Mouse (Mus musculus) CH12.LX (cell line): Measurements from ENCODE around the gene Pigk. TPM values are rescaled to one million over a fixed set of nuclear protein-coding genes. Genes with fewer than 3 reads are reported as not detected.

Experiments used
- DNase-seq: peaks from one replicate; pipeline ENCODE4 v3.0.0-alpha.2; 2013; ENCODE audit errors: extremely low read depth
- H3K27ac ChIP-seq: 2 replicates; pipeline ENCODE4 v1.5.1; 2012; ENCODE audit warnings: low read depth, mild to moderate bottlenecking, control low read depth, moderate library complexity; ENCODE audit not compliant: insufficient read depth
- H3K27me3 ChIP-seq: replicated peaks from 2 replicates; pipeline ENCODE3; 2012; ENCODE audit warnings: inconsistent platforms
- H3K36me3 ChIP-seq, 2 experiments: replicated peaks in 1 of 2; 2 replicates each; pipeline versions ENCODE3 to v1.6.1; 2012; ENCODE audit warnings: inconsistent platforms in 1 of 2, low read length in 1 of 2, mild to moderate bottlenecking in 1 of 2, mixed read lengths in 1 of 2, moderate library complexity in 1 of 2; ENCODE audit not compliant: control insufficient read depth in 1 of 2, insufficient read depth in 1 of 2
- H3K4me1 ChIP-seq, 2 experiments: 2 replicates each; pipeline ENCODE4 v1.6.1; 2012; ENCODE audit warnings: inconsistent platforms in 1 of 2, moderate library complexity in 1 of 2; ENCODE audit not compliant: insufficient read depth in 2 of 2, control insufficient read depth in 1 of 2
- H3K4me2 ChIP-seq: 2 replicates; pipeline ENCODE4 v1.6.1; 2012; ENCODE audit warnings: low read depth, mild to moderate bottlenecking, control low read depth; ENCODE audit not compliant: poor library complexity, insufficient read depth, severe bottlenecking
- H3K4me3 ChIP-seq, 3 experiments: fragments of 150-350 bp in 1 of 3; sonication (generic) in 1 of 3; replicated peaks in 1 of 3; 2 replicates each; pipeline versions ENCODE3 to v1.5.1; 2011 to 2012; ENCODE audit warnings: low read depth in 2 of 3, low read length in 2 of 3, mild to moderate bottlenecking in 2 of 3, moderate library complexity in 2 of 3, control low read depth in 1 of 3, improper control_type of control experiment in 1 of 3, inconsistent platforms in 1 of 3, mixed read lengths in 1 of 3; ENCODE audit not compliant: poor library complexity in 1 of 3
- H3K79me2 ChIP-seq: replicated peaks from 2 replicates; pipeline ENCODE4 v1.6.1; 2012; ENCODE audit warnings: mild to moderate bottlenecking, moderate library complexity; ENCODE audit not compliant: control insufficient read depth, poor library complexity, insufficient read depth, severe bottlenecking; ENCODE audit errors: extremely low read depth
- H3K9ac ChIP-seq: 2 replicates; pipeline ENCODE4 v1.6.1; 2012; ENCODE audit warnings: low read depth, mild to moderate bottlenecking, control low read depth, moderate library complexity; ENCODE audit not compliant: insufficient read depth
- H3K9me3 ChIP-seq: replicated peaks from 2 replicates; pipeline ENCODE3; 2012; ENCODE audit warnings: low read length, inconsistent platforms, mixed read lengths
- BHLHE40 ChIP-seq: IDR thresholded peaks from 2 replicates; pipeline ENCODE4 v1.6.1; 2011; ENCODE audit warnings: mild to moderate bottlenecking, low read depth, low read length, improper control_type of control experiment
- CHD2 ChIP-seq: IDR thresholded peaks from 2 replicates; pipeline ENCODE4 v1.6.1; 2011; ENCODE audit warnings: low read length, improper control_type of control experiment
- E2F4 ChIP-seq: IDR thresholded peaks from 2 replicates; pipeline ENCODE4 v1.6.1; 2011; ENCODE audit warnings: low read depth, low read length, improper control_type of control experiment; ENCODE audit not compliant: insufficient replicate concordance
- ELF1 ChIP-seq: IDR thresholded peaks from 2 replicates; pipeline ENCODE4 v1.6.1; 2014; ENCODE audit warnings: low read depth, mild to moderate bottlenecking, inconsistent platforms, low read length, improper control_type of control experiment
- HCFC1 ChIP-seq: IDR thresholded peaks from 2 replicates; pipeline ENCODE4 v1.6.1; 2012; ENCODE audit warnings: low read depth, mild to moderate bottlenecking, inconsistent platforms, low read length, improper control_type of control experiment
- IRF4 ChIP-seq: IDR thresholded peaks from 2 replicates; pipeline ENCODE4 v1.6.1; 2014; ENCODE audit warnings: low read depth, mild to moderate bottlenecking, inconsistent platforms, low read length, improper control_type of control experiment
- MYC ChIP-seq: IDR thresholded peaks from 2 replicates; pipeline ENCODE4 v1.6.1; 2011; ENCODE audit warnings: low read depth, mild to moderate bottlenecking, improper control_type of control experiment, low read length
- NRF1 ChIP-seq: IDR thresholded peaks from 2 replicates; pipeline ENCODE4 v1.6.1; 2014; ENCODE audit warnings: low read depth, mild to moderate bottlenecking, inconsistent platforms, low read length, improper control_type of control experiment, moderate library complexity
- PAX5 ChIP-seq: IDR thresholded peaks from 2 replicates; pipeline ENCODE4 v1.6.1; 2012; ENCODE audit warnings: low read length, inconsistent platforms, mixed read lengths
- POLR2AphosphoS2 ChIP-seq: IDR thresholded peaks from 2 replicates; pipeline ENCODE4 v1.6.1; 2011; ENCODE audit warnings: low read depth, low read length, improper control_type of control experiment
- RAD21 ChIP-seq: IDR thresholded peaks from 2 replicates; pipeline ENCODE4 v1.6.1; 2011; ENCODE audit warnings: low read depth, mild to moderate bottlenecking, low read length, improper control_type of control experiment, moderate library complexity
- SIN3A ChIP-seq: IDR thresholded peaks from 2 replicates; pipeline ENCODE4 v1.6.1; 2012; ENCODE audit warnings: low read length, improper control_type of control experiment, inconsistent platforms
- TBP ChIP-seq: conservative IDR thresholded peaks from 2 replicates; pipeline ENCODE4 v1.6.1; 2011; ENCODE audit warnings: low read depth, low read length, improper control_type of control experiment
- TCF12 ChIP-seq: IDR thresholded peaks from 2 replicates; pipeline ENCODE4 v1.6.1; 2014; ENCODE audit warnings: low read depth, mild to moderate bottlenecking, inconsistent platforms, low read length, improper control_type of control experiment
- UBTF ChIP-seq: IDR thresholded peaks from 2 replicates; pipeline ENCODE4 v1.6.1; 2012; ENCODE audit warnings: low read depth, mild to moderate bottlenecking, inconsistent platforms, low read length, improper control_type of control experiment, moderate library complexity
- ZC3H11A ChIP-seq: IDR thresholded peaks from 2 replicates; pipeline ENCODE4 v1.6.1; 2012; ENCODE audit warnings: low read depth, mild to moderate bottlenecking, inconsistent platforms, low read length, improper control_type of control experiment
- ZKSCAN1 ChIP-seq: IDR thresholded peaks from 2 replicates; pipeline ENCODE4 v1.6.1; 2012; ENCODE audit warnings: low read depth, inconsistent platforms, low read length, improper control_type of control experiment, borderline replicate concordance
- ZMIZ1 ChIP-seq: IDR thresholded peaks from 2 replicates; pipeline ENCODE4 v1.6.1; 2012; ENCODE audit warnings: low read depth, mild to moderate bottlenecking, inconsistent platforms, low read length, improper control_type of control experiment
- dilution Hi-C: fragments of 300-500 bp; cut with MboI; formaldehyde crosslinking; loops from 2 replicates; pipeline ENCODE4 v1.14.3; 2020; ENCODE audit warnings: low sequenced_read_pairs; ENCODE audit not compliant: extremely low pct_unique_long_range_greater_than_20kb, extremely low pct_ligation_motif_present
- in situ Hi-C: fragments of 300-500 bp; cut with MboI; formaldehyde crosslinking; loops from 3 replicates; pipeline ENCODE4 v1.14.3; 2019; ENCODE audit warnings: low sequenced_read_pairs, low pct_ligation_motif_present, low pct_unique_long_range_greater_than_20kb, mixed read lengths
- polyA plus RNA-seq: library from polyadenylated mRNA; unstranded; fragments of >175 nt; gene quantifications from 2 replicates; pipeline ENCODE4 v1.2.1, GENCODE M21; 2012; ENCODE audit warnings: low read depth; ENCODE audit not compliant: insufficient read length
- total RNA-seq, 2 experiments: library from RNA; depleted of rRNA; stranded (reverse); fragments of 300-350 nt in 1 of 2; fragments of >200 nt in 1 of 2; gene quantifications; 2 replicates each; pipeline ENCODE4 v1.2.3; 2012 to 2014

The Pigk gene
- total and polyA plus RNA-seq, 3 experiments = 56.4 to 79.3 (median 67.5) TPM

DNA sequence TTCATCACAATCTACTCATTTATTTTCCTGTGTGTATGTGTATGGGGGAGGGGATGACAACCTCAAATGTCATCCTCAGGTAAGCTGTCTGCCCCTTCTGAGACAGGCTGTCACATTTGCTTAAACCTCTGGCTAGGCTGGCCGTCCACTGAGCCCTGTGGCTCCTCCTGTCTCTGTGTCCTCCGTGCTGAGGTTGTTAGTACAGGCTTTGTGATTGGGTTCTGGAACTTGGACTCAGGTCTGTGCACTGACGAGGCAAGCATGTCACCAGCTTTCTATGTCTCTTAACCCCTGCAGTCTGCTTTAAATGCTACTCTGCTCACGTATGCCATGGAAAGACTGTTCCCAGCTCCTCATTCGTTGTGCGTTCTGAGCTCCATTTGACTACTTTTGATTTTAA lies 62.5 kb downstream of the Pigk start:
- Histone ChIP-seq H3K36me3 (peaks cover 7 to 68% of the 10 kb centered on the region in 2 experiments), H3K9ac (no peak overlapping the region), H3K4me1 (no peaks in the 10 kb centered on the region), H3K27me3 (no peaks in the 10 kb centered on the region), H3K27ac (no peak overlapping the region), H3K9me3 (no peaks in the 10 kb centered on the region), H3K79me2 (no peaks in the 10 kb centered on the region), H3K4me3 (no peak overlapping the region), H3K4me2 (no peak overlapping the region)
- no peak for DNase-seq
- no peak for TF ChIP-seq UBTF
- no peak for TF ChIP-seq NRF1
- TF ChIP-seq ZC3H11A = no peak
- no peak for TF ChIP-seq CHD2
- TF ChIP-seq SIN3A = no peak
- TF ChIP-seq HCFC1 = no peak
- TF ChIP-seq ELF1 = no peak
- no peak for TF ChIP-seq ZMIZ1
- no peak for TF ChIP-seq POLR2AphosphoS2
- no peak for TF ChIP-seq PAX5
- TF ChIP-seq ZKSCAN1 = no peak
- TF ChIP-seq BHLHE40 = no peak
- no peak for TF ChIP-seq IRF4
- TF ChIP-seq MYC = no peak
- TF ChIP-seq TBP = no peak
- TF ChIP-seq TCF12 = no peak
- no peak for TF ChIP-seq RAD21
- in situ Hi-C loops (loop anchor here (25.0 kb wide), 1 partner anchor 736 kb away; no protein-coding TSS in a partner anchor), dilution Hi-C loops (no loop called here)

DNA sequence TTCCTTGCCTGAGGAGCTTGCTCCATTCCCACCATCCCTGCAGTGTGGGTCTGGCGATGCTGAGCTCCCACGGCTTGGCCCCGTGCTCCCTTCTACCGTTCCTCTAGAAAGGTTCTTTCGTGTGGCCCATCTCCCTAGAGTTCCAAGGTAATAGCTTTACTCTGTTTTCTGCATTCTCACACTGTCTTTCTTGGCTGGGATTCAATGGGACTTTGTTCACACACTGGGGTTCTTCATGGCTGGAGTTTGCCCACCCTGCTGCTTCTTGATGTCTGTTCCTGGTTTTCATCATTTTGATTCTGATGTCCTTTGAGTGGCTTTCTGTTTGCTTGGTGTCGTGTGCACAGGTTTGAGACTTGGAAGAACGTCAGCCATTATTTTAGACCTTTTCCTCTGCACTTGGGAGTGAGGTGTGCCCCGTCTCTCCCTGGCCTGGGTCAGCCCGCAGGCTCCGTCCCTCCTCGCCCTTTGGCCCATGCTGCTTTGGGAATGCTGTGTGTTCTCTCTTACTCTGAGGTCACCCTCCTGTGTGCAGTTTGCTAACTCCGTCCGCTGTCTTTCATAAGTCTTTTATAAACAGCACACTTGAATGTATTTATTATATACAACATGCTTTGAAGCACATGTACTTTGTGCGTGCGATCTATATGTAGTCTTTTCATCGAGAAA lies 63.1 kb downstream of the Pigk start:
- Histone ChIP-seq H3K4me3 (no peak overlapping the region), H3K79me2 (no peaks in the 10 kb centered on the region), H3K4me1 (no peaks in the 10 kb centered on the region), H3K4me2 (no peak overlapping the region), H3K9me3 (no peaks in the 10 kb centered on the region)
- DNase-seq = no peak
- in situ Hi-C loops (loop anchor here (25.0 kb wide), 1 partner anchor 735 kb away; no protein-coding TSS in a partner anchor), dilution Hi-C loops (no loop called here)
- TF ChIP-seq CHD2 (no peak), RAD21 (no peak), E2F4 (no peak)
- TF ChIP-seq, all 38 proteins: peak for 0
- H3K9ac ChIP-seq = no peak overlapping the region
- H3K36me3 ChIP-seq = peaks cover 7 to 62% of the 10 kb centered on the region in 2 experiments
- H3K27ac ChIP-seq = no peak overlapping the region
- no peaks in the 10 kb centered on the region for H3K27me3 ChIP-seq
